Mouse (Mus musculus) frontal cortex, postnatal 36 days (tissue): ENCODE data around the gene Sipa1l3.
A peak's percentile ranks its signal among the peaks of the same experiment; 100 is the strongest.

Source experiments
- DNase-seq, 2 experiments: peaks; one replicate each; pipeline ENCODE4 v3.0.0; 2022; ENCODE audit warnings: low spot score in 2 of 2

The Sipa1l3 gene

DNA sequence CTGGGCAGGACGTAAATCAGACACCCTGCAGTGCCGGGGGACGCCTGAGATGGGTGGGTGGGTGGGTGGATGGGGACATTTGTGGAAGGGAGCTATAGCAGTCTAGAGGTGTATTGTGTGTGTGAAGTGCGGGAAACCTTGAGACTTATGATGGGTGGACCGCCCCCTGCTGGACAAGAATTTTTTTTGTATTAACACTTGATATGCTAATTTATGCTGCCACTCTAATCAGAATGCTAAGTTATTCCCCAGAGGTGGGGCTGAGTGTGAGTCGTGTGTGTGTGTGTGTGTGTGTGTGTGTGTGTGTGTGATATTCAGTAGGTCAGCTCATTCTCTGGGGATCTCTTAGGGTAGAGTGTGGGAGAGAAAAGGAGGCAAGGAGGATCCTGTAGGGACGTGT lies 211.8 kb downstream of the Sipa1l3 start:
- DNase-seq: peak in 1 of 2 experiments; percentile 67

DNA sequence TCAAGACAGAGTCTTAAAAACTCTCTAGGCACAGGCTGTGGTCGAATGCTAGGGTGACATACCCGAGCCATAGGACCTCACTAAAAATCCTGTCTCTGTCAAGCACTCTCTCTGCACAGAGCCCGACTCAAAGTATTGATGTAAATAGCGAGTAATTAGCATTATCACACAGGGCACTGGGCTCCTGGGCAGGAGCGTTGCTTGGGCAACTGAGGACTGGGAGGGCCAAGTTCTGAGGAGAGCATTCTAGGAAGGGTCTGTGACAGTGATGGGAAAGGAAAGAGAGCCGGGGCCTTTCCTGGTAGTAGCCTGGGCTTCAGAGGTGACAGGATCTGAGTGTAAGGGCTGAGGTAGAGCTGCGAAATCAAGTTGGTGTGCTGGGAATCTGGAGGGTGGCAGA lies 212.3 kb downstream of the Sipa1l3 start:
- DNase-seq: no peak

DNA sequence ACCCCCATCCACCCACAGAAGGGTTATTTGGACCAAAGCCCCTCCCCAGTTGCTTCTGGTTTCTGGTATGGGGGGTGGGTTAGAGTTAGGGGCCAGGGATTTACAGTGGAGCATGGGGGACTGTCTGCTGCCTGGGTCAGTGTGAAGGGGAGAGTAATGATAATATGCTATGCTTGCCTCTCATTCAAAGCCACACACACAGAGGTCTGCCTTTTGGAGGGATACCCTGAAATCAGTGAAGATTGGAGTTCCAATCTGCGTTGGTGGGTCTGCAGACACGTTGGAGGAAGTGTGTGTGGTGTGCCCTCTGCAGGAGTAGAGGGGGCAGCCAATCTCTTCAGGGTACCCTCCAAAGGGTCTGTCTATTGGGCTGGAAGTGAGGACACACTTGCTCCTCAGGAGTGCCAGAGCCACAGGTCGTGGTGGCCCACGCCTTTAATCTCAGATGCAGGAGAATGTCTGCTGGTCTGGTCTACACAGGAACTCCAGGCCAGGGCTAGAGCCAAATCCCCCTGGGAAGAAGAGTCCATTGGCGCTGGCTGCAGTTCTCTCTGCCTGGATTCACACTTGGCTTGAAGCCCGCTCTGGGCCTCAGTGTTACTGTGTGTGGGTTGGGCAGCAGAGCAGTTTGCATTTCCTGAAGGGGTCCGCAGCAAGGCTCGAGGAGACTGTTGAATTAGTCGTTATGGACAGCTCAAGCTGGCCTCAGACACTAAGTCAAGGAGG lies 213.0 kb downstream of the Sipa1l3 start:
- DNase-seq: no peak

DNA sequence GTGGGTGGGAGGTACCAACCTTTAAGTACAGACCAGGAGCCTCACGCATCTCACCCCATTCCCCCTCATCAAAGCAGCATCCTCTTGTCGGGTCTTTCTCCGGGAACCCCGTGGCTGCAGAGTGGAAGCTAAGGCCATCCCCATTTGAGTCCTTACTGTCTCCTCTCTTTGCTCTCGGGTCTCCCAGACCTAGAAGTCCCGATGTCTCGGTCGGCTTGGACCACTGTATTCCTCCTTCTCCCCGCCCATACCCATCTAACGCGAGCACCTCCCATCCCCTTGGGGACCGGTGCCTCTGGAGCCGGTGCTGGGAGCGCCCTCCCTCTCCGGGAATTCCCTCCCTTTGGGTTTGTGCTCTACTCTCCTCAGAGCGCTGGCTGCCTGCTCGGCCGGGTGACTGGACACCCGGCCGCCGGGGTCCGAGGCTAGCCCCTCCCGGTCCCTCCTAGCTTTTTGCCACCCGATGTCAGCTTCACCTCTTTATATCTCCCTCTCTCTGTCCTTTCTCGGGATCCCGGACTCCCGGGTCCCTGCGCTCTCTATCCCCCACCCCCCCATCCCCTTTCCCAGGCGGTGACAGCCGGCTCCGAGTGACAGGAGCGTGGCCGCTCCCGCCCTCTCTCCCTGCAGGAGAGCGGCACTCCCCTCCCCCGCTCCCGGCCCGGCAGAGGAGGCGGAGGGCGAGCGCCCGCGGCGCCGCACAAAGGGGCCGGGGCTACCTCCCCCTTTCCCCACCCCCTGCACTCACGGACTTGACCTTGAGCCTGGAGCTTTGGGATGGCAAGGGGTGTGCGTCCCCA lies 213.8 kb downstream of the Sipa1l3 start:
- DNase-seq: peak in 1 of 2 experiments; percentile 55

DNA sequence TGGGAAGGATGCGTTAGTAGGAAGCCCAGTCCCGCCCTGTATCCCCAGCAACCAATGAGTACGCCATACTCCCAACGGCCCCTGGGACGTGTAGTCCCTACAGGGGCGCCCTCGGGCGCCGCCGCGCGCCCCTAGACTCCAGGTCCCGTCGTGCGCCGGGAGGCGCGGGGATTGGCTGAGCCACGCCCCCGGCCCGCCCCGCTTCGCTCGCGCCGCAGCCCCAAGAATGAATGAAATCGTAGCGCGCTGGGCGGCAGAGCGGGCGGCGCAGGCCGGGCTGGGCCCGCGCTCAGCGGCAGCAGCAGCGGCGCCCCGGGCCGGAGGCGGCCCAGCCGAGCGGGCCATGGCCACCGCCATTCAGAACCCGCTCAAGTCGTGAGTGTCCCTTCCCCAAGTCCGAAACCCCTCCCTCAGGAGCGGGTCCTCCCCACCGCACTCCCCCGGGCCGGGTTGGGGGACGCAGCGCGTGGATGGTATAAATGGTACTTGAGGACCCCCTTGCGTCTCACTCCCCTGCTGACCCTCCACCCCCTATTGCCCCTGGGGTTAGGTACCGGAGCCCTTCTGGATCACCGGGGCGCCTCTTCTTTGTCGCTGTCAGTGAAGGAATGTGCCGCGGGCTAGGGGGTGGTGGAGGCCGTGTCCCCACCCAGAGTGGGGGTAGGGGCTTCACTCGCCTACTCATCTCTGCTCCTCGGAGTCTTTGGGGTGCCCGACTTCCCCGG lies 214.5 kb downstream of the Sipa1l3 start, which contains the start of gene Dpf1:
Gene Dpf1 (plus strand): TSS at position 214 of the 725 bp plus-strand sequence.
- DNase-seq: peak; percentile 84 to 92

DNA sequence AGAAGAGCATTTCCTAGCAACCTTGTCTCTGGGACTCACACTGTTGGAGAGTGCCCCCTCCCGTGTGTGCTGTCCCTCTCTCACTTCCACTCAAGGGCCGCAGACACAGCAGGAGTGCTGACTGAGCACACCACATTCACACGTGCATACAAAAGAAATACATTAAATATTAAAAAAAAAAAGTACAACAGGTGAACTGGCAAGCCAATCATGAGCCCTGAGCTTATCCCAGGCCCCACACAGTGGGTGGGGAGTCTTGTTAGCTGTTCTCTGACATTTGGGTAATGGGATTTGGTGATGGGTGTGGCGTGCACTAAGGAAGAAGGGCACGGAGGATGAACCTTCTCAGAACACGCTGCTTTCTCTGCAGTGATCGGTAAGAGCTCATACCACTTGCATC lies 215.8 kb downstream of the Sipa1l3 start:
- no peak for DNase-seq

DNA sequence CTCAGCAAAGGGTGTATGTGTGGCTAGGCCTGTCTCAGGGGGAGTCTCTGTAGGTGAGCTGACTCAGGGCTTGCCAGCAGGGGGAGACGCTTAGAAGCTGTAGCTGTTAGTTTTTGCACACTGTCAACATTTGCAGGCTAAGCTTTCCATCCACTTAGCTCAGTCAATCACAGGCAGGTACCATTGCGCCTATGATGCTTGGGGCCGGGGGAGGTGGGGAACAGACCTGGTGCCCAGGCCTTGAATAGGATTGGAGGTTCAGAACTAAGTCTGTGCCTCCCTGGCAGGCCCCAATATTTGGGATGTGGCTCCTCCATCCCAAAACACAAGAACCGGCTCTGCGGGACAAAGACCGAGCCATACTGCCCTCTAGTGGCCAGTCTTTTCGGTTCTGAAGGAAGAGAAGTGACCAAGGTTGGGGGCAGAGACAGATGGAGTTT lies 217.3 kb downstream of the Sipa1l3 start:
- peak; percentile 71 to 73 for DNase-seq

DNA sequence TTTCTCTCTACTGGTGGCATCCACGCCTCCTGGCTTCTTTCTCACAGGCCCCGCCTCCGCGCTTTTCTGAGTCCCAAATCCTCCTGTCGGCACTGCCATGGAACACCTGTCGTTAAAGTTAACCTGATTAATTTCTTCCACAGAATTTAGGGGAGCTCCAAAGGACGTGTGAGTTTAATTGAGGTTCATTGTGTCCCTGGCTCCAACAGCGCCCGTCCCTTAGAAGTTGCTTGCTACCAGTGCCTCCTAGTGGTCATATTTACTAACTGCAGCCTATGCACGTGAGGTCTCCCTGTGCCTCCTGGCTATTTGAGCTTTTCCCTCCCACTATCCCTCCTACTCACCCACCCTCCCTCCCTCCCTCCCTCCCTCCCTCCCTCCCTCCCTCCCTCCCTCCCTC lies 221.4 kb downstream of the Sipa1l3 start:
- DNase-seq: peak in 1 of 2 experiments; percentile 67

DNA sequence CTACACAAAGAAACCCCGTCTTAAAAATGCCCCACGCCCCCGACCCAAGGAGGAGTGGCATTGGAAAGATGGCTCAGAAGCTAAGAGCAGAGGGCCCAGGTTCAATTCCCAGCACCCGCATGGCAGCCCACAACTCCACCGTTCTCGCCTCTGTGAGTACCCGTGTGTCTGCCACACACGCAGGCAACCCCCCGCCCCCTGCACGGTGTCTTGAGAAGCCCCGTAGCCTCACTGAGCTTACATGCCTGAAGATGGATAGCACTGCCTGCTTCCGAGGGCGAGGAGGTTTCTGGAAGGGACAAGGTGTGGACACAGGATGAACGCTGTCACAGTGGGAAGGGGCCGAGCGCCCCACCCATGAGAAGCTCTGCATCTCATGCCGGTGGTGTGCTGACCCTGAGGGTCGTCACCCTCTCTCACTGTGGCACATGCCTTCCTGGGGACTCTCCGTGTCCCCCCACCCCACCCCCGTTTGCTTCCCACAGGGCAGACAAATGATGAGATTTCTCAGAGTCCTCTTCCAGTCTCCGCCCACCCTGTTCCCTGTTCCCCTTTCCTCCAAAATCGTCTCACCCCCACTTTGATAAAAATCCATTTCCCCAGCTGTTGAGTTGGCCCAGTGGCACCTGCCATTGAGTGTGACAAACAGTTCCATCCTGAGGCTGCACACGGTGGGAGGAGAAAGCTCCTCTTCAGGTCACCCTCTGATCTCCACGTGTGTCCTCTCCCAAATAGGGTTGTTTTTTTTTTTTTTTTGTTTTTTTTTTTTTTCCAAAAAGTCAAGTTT lies 222.4 kb downstream of the Sipa1l3 start:
- no peak for DNase-seq

DNA sequence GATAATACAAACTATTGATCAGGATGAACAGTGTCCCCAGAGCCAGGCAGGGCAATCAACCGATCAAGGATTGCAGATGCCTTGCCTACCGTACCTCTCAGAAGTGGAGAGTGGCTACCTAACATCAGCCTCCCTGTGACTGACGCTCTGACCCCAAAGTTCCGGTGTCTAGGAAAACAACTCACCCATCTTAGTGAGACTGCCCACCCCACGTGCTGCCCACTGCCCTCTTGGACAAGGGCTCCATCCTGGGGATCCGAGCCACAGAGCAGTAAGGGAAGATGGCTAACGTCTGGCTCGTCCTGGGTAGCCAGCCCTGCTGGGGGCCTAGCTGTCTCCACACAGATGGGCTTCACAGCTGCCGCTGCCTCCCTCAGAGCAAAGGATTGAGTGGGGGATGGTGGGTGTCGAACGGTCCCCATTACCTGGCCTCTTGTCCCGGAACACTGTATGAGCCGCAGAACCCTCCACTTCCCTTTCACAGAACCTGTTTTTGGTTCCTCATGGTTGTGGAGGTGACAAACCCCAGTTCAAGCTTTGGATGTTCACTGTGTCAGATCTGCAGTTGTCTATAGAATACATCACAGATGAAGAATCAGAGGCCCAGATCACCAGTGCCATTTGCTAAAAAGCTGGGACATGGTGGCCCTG lies 224.2 kb downstream of the Sipa1l3 start:
- DNase-seq: no peak

DNA sequence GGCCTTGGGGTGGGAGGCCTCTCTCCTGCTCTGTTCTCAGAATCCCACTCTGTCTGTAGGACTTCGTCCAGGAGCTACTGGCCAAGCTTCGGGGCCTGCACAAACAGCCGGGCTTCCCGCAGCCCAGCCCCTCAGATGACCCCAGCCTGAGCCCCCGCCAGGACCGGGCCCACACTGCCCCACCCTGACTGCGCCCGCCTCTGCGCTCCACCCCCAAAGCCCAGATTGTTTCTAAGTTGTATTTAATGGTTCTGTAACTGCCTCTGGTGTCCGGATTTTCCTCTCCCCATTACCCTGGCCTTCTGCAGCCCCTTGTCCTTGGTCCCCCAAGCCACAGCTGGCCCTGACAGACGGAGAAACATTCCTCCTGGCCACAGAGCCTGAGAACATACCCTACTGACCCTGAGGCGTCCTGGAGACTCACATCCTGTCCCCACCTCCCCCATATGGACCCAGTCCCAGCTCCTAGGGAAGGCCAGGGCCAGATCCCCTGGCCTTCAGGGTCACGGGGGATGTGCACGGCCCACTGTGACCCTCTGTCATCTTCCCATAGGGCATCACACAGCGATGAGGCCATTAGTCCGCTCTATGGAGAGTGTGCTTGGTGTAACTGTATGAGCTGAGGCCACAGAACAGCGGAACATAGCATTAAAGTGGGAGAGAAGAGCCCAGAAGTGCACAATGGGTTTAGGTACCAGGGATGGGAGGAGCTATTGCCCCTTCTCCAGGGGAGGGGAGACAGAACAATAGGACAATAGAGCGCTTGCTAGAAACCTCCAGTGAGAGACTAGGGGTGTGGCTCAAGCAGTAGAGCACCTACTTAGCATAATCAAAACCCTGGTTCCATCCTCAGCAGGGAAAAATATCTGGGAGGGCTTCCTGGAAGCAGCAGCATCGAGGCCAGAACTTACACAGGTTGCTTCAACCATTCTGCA lies 225.0 kb downstream of the Sipa1l3 start:
- DNase-seq: no peak

DNA sequence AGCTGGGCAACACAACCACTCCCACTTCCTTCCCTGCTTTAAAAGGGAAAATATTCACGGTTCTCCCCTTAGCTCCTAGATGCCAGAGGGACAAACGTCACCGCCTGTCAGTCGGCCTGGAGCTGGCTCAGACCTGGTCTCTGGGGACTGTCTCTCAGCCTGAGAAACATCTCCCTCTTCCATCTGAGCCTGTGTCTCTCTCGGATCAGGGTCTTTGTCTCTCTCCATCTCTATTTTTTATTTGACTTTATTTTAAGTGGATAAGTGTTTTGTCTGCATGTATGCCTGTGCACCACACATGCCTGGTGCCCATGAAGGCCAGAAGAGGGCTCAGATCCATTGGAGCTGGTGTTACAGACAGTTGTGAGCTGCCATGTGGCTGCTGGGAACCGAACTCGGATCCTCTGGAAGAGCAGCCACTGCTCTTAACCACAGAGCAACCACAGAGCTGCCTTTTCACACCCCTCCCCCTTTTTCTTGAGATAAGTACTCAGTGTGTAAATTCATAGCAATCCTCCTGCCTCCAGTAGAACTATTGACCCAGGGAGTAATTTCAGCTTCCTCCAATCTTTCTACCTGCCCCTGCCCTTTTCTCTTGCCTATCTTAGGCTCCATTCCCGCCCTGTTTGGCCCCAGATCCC lies 225.9 kb downstream of the Sipa1l3 start:
- DNase-seq: no peak

DNA sequence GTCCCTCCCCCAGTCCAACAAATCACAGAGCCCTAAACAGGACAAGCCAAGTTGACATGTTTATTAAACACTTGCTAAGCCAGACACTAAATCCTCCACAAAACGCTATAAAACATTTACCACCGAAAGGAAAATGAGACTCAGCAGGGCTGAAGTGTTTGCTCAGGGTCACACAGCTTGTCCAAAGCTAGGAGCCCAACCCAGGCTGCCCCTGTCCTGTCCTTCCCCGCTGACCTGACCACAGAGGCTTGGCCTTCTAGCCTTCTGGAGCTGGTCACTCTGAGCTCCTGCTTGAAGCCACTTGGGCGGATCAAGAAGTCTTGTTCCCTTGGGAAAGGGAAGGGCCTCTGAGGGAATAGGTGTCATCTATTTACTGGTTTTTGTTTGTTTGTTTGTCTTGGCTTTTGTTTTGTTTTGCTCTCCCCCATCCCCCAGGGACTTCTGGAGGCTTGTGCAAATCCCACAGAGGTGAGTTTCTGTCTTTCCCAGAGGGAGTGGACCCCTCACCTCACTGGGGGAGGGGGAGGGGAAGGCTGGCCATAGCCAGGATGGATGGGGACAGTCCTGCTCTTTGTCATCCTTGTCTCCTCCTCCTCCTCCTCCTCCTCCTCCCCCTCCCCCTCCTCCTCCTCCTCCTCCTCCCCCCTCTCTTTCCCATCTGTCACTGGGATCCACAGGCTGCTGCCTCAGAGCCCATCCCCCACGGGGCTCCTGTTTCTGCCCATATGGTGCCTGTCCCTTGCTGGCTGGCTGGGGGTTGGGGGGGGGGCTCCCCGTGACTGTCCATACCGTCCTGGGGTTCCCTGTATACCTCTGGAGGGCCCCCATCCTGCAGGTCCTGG lies 226.6 kb downstream of the Sipa1l3 start:
- DNase-seq: no peak

DNA sequence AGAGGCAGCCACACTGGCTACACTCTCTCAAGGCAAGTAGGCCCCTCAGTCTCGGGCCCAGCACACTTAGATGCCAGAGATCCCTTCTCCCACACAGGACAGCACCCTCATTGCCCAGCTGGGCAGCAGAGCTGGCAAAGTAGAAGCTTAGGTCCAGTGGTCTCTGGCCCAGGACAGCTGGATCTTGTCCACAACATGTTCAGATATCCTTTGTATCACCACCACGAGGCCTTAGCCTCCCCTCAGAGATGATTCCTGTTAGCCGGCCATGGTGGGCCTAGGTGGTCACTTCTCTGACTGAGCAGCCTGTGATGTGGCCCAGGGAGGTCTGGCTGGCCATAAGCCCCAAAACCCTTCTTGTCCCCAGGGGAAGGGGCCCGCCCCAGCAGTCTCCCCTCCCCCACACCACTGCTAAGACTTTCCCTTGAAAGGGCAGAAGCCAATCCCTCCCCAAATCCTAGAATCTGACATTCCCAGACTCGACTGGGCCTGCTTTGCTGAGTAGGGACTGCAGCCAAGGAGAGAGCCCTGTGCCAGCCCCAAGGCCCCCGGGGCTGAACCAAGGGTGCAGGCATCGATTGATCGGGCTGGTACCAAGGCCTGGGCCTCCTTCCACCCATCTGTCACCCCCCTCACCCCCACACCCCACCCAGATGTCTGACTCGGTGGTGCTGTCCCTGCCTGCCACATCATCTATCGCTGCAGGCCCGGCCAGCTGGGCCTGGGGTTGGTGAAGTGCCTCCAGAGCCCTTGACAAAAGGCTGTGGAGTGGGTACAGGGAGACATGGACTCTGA lies 227.6 kb downstream of the Sipa1l3 start:
- DNase-seq: no peak

DNA sequence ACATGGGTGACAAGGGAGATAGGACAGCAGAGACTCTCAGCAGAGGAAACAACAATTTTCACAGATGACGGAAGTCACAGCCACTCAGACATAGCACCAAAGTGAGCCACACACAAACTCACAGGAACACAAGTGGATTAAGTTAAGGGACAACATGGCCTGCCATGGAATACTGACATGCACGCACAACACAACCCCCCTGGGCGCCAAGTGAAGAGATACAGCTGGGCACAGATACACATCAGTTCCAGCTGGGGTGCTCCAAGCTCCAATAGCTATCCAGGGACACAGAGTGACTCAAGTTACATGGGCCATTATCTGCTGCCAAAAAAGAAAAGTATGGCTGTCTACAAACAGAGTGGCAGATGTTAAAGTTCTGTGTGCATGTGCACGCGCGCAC lies 228.6 kb downstream of the Sipa1l3 start:
- no peak for DNase-seq

DNA sequence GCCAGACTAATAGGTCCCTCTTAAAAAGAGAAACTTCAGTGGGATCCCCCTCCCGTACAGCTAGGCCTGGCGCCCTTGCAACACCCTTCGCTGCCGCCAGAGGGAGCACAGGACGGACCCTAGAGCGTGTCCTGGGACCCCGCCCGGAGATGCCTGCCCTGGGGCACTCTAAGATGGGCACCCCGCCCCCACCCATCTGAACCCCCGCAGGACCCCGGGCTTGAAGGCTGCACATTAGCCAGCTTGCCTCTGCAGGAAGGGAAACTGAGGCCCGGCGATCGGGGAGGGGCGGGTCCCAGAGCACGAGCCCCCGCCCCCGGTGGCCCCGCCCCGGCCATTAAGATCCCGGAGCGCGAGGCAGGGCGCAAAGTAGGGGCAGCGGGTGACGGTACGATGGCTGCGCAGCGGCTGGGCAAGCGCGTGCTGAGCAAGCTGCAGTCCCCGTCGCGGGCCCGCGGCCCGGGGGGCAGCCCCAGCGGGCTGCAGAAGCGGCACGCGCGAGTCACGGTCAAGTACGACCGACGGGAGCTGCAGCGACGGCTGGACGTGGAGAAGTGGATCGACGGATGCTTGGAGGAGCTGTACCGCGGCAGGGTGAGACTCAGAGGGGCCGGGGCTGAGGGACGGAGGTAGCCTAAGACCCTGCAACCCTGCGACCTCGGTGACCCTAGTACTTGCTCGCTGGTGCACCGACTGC lies 229.4 kb downstream of the Sipa1l3 start, which contains the start of gene Ppp1r14a:
Gene Ppp1r14a (plus strand): TSS at position 367 of the 697 bp plus-strand sequence.
- no peak for DNase-seq

DNA sequence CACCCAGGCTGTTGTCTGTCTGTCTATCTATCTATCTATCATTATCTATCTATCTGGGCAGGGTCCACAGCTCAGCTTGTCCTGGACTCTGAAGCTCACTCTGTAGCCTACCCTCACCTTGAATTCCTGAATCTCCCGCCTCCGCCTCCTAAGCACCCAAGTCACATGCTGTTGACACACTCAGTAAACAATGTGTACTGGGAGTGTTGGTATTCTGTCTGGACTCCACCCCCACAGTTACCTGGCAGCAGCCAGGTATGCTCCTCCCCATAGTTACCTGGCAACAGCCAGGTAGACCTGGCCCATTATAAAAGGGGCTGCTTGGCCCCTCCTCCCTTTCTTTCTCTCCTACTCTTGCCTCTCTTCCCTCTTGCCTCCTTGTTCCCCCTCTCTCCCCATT lies 230.4 kb downstream of the Sipa1l3 start:
- DNase-seq: no peak
